Mouse (Mus musculus) CH12.LX (cell line): ENCODE data around the gene Gm43191.

Source experiments
- CTCF ChIP-seq, 2 experiments: IDR thresholded peaks in 1 of 2; conservative IDR thresholded peaks in 1 of 2; 2 replicates each; pipeline ENCODE4 v1.5.1; 2011 to 2012; ENCODE audit warnings: low read depth in 2 of 2, low read length in 2 of 2, improper control_type of control experiment in 1 of 2, inconsistent platforms in 1 of 2, mild to moderate bottlenecking in 1 of 2, moderate library complexity in 1 of 2
- POLR2AphosphoS2 ChIP-seq: IDR thresholded peaks from 2 replicates; pipeline ENCODE4 v1.6.1; 2011; ENCODE audit warnings: low read depth, low read length, improper control_type of control experiment

- no peak for TF ChIP-seq CTCF (conservative IDR thresholded peaks at IDR 0.05 in 1 of 2, IDR thresholded peaks at IDR 0.05 in 1 of 2; ENCODE audit: low read depth in 2 of 2, low read length in 2 of 2)
- TF ChIP-seq POLR2AphosphoS2: no peak
These were observed 30.8 kb upstream of the Gm43191 start for GRCm38 (mm10) chr3:116711624-116712435.
